Mouse (Mus musculus): Measurements from ENCODE around the gene Inhbb. TPM values are rescaled to one million over a fixed set of nuclear protein-coding genes. Genes with fewer than 3 reads are reported as not detected.

The Inhbb gene
- polyA plus RNA-seq, 1 experiment from 2014 or later = 0.77 TPM

DNA sequence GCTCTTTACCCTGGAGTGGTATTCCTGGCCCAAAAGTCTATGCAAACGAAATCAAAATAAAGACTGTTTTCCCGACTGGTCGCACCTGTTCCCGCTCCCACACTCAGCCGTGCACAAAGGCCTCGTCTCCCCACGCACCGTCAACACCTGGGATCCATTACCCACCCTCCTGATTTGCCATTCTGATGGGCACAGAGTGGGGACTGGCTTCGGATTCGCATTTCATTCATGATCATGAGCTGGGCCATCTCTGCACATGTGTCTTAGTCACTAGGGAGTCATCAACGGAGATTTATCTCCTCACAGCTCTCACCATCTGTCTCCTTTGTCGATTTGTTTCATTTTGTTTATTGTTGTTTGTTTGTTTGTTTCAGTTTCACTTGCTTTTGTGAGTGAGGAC lies 54.5 kb downstream of the Inhbb start:
- no peaks in the 10 kb centered on the region for H3K9me3 ChIP-seq (replicated peaks; ENCODE audit: control insufficient read depth, low read length)
- 71% methylated on average over 12 of the region's 12 CpGs for WGBS
- ATAC-seq (ENCODE audit: insufficient read depth, low FRiP score) = no peak

DNA sequence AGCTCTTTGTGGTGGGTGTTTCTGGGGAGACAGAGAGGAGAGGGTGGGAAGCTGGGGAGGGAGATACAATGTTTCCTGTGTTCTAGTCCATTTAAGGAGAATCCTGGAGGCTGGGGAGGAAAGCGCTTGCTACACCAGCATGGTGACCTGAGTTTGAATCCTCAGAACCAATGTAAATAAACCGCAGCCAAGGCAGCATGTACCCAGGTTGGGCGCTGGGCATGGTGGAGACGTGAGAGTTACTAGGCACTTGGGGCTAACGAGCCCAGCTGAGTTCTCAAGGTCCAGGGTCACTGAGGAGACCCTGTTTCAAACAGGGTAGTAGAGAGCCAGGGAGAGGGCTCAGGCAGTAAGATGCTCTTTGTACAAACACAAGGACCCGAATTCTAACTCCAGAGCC lies 55.7 kb downstream of the Inhbb start:
- ATAC-seq (ENCODE audit: insufficient read depth, low FRiP score) = no peak
- H3K36me3 ChIP-seq (ENCODE audit: control insufficient read depth, insufficient read depth, low read length) = no peaks in the 10 kb centered on the region
- no peak overlapping the region for H3K9ac ChIP-seq (ENCODE audit: low read length)
- peaks cover 3% of the 10 kb centered on the region; the same call in 1 of the 2 replicates for H3K9me3 ChIP-seq (replicated peaks; ENCODE audit: control insufficient read depth, low read length)
- no peak overlapping the region for H3K27ac ChIP-seq (ENCODE audit: low read length)
- no peaks in the 10 kb centered on the region for H3K4me1 ChIP-seq (ENCODE audit: control insufficient read depth, insufficient read depth, low read length)
- WGBS = 59% methylated on average over 6 of the region's 6 CpGs
- H3K27me3 ChIP-seq (ENCODE audit: control insufficient read depth, insufficient read depth, low read length) = no peaks in the 10 kb centered on the region
- no peak overlapping the region for H3K4me2 ChIP-seq (ENCODE audit: low read depth, low read length)
- H3K4me3 ChIP-seq (replicated peaks; ENCODE audit: low read length) = no peak overlapping the region

More for the DNA sequence above, 54.5 kb downstream of the Inhbb start:
- no peaks in the 10 kb centered on the region for H3K27me3 ChIP-seq (ENCODE audit: control insufficient read depth, insufficient read depth, low read length)
- no peaks in the 10 kb centered on the region for H3K36me3 ChIP-seq (ENCODE audit: control insufficient read depth, insufficient read depth, low read length)
- H3K9ac ChIP-seq (ENCODE audit: low read length) = no peak overlapping the region
- no peaks in the 10 kb centered on the region for H3K4me1 ChIP-seq (ENCODE audit: control insufficient read depth, insufficient read depth, low read length)
- H3K27ac ChIP-seq (ENCODE audit: low read length) = no peak overlapping the region
- H3K4me3 ChIP-seq (replicated peaks; ENCODE audit: low read length) = no peak overlapping the region
- no peak overlapping the region for H3K4me2 ChIP-seq (ENCODE audit: low read depth, low read length)

Other genes starting within 250 kb of the Inhbb start
- 155 and 157 TPM in 2 replicates for gene Ralb, start 82.5 kb upstream of the Inhbb start, polyA plus RNA-seq (2015; fragmentation: Nextera tagmentation; extraction: Ambion mirVana)
- gene Tmem185b, start 103.9 kb upstream of the Inhbb start, polyA plus RNA-seq (2015; fragmentation: Nextera tagmentation; extraction: Ambion mirVana) = 20.5 and 21.7 TPM in 2 replicates
- 38.6 and 46.1 TPM in 2 replicates for gene Epb41l5, start 226.8 kb upstream of the Inhbb start, polyA plus RNA-seq (2015; fragmentation: Nextera tagmentation; extraction: Ambion mirVana)